Mouse (Mus musculus) thymus, adult 2 months (tissue): ENCODE data around the gene Slc2a13.

Source experiments
- CTCF ChIP-seq: fragments of 200-500 bp; IDR thresholded peaks from 2 replicates; pipeline ENCODE4 v1.5.1; 2012; ENCODE audit warnings: mild to moderate bottlenecking, control low read depth, low read length, moderate library complexity, borderline replicate concordance; ENCODE audit not compliant: control insufficient read depth, poor library complexity, insufficient read depth; ENCODE audit errors: extremely low read depth
- POLR2A ChIP-seq: fragments of 200-500 bp; IDR thresholded peaks from 2 replicates; pipeline ENCODE4 v1.6.1; 2012; ENCODE audit warnings: mild to moderate bottlenecking, low read length, control low read depth, moderate library complexity; ENCODE audit not compliant: control insufficient read depth, poor library complexity, insufficient read depth; ENCODE audit errors: extremely low read depth

DNA sequence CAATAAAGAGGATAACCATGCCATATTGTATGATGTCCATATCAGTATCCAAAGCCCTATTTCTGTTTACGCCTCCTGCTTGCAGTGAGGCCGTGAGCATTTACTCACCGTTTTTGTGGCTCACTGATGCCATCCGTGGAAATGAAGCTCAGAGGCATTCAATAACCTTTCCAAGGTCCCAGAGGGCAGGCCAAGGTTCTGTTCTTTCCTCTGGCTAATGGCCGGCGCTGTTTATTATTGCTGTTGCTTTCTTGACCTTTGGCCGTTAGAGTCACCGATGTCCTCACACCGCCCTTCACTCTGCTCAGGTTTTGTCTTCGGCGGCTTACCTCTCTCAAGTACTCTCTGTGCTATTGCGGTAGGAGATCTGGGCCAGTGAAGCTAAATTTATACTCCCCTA, 43.0 kb upstream of the Slc2a13 start:
- no peak for TF ChIP-seq CTCF
- no peak for TF ChIP-seq POLR2A
